Mouse (Mus musculus): Measurements from ENCODE around the gene Nmt2.

DNA sequence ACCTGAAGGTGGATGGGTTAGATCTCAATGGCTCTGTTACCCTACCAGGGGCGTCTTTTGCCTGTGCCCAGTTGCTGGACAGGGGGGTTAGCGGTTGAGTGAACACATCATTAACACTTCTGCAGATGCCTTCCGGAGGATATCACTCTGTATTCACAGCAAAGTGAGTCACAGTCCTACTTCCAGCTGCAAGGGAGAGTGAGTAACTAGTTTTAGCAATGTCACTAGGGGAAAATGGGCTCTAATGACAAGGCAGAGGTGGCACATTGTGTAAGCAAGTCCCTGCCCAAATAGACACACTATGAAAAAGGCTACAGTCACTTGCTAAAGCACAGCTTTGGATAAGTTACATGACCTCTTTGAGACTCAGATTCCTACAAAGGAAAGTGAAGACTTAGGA lies 17.5 kb upstream of the Nmt2 start:
- TF ChIP-seq CTCF (IDR thresholded peaks at IDR 0.05; ENCODE audit: control insufficient read depth, insufficient read depth, insufficient replicate concordance, low read depth, low read length) (no peak), POLR2A (IDR thresholded peaks at IDR 0.05; ENCODE audit: control insufficient read depth, low read depth, low read length) (no peak)
